In the genomic region with DNA sequence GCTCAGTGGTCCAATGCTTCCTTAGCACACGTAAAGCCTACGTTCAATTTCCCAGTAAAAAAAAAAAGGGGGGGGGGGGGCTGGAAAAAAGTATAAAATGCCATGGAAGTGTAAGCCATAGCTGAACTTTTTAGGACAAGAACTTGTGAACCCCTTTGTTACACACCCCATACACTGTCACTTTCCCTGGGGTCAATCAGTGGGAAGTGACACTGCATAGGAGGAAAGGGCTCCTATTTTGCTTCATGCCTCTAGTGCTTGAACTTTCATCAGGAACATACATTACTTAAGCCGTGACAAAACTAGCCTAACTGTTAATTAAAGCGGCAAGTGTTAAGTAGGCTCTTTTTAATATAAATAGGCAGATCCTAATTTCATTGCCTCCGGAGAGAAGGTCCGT, we compare ENCODE assay signal across 8 mouse cellular contexts. TPM values are rescaled to one million over a fixed set of nuclear protein-coding genes. Genes with fewer than 3 reads are reported as not detected.
DNase-seq lines count a peak whose midpoint lies in the region; ATAC-seq and TF ChIP-seq lines count a peak whose summit lies in the region.

No protein-coding gene starts in this region.

- no peak for DNase-seq in kidney, adult 2 months
- no peak for DNase-seq in kidney, adult 11 months
- DNase-seq in hindbrain, embryonic 14.5 days (ENCODE audit: low spot score), result peak; percentile 27
- no peak for DNase-seq in midbrain, embryonic 14.5 days
- no peak for DNase-seq in layer of hippocampus, adult 18-20 months (ENCODE audit: low spot score in 2 of 2)
- DNase-seq in right cerebral cortex, postnatal 10 days (ENCODE audit: low spot score in 2 of 2), result no peak

- H3K4me3 ChIP-seq in kidney, adult 2 months (ENCODE audit: insufficient read depth, low read depth, low read length), result peak overlapping the region; percentile 48
- H3K4me3 ChIP-seq in bone marrow macrophage, adult 2 months (ENCODE audit: insufficient read depth, low read length), result peak overlapping the region; percentile 76
- peak overlapping the region; percentile 65 for H3K4me3 ChIP-seq in hindbrain, embryonic 14.5 days (replicated peaks; ENCODE audit: low read length)
- H3K4me3 ChIP-seq in midbrain, embryonic 14.5 days (replicated peaks; ENCODE audit: low read depth, low read length), result peak overlapping the region; percentile 63

- H3K9me3 ChIP-seq in hindbrain, embryonic 14.5 days (ENCODE audit: control insufficient read depth, low read length), result no peaks in the 10 kb centered on the region
- H3K9me3 ChIP-seq in midbrain, embryonic 14.5 days (ENCODE audit: control insufficient read depth, low read length), result no peaks in the 10 kb centered on the region

- no peak for ATAC-seq in hindbrain, embryonic 14.5 days (ENCODE audit: low FRiP score)
- ATAC-seq in midbrain, embryonic 14.5 days (ENCODE audit: low FRiP score, low TSS enrichment), result no peak
- ATAC-seq in inflammation-experienced regulatory T-cells, adult 6 months, result no peak

- H3K27me3 ChIP-seq in kidney, adult 2 months (replicated peaks; ENCODE audit: control insufficient read depth, insufficient read depth, low read length), result no peaks in the 10 kb centered on the region
- no peaks in the 10 kb centered on the region for H3K27me3 ChIP-seq in hindbrain, embryonic 14.5 days (ENCODE audit: control insufficient read depth, insufficient read depth, low read length)
- no peaks in the 10 kb centered on the region for H3K27me3 ChIP-seq in midbrain, embryonic 14.5 days (ENCODE audit: control insufficient read depth, insufficient read depth, low read length)

- no peak for TF ChIP-seq POLR2A in kidney, adult 2 months (IDR thresholded peaks at IDR 0.05; ENCODE audit: low read depth, low read length)
- no peak for TF ChIP-seq POLR2A in bone marrow macrophage, adult 2 months (IDR thresholded peaks at IDR 0.05; ENCODE audit: borderline replicate concordance, low read depth, low read length)

- H3K9ac ChIP-seq in hindbrain, embryonic 14.5 days, result peak overlapping the region; percentile 71
- H3K9ac ChIP-seq in midbrain, embryonic 14.5 days (replicated peaks; ENCODE audit: low read length), result peak overlapping the region; percentile 68

- WGBS in kidney, adult 2 months, result 35% methylated on average over 6 of the region's 6 CpGs
- 28% methylated on average over 6 of the region's 6 CpGs for WGBS in hindbrain, embryonic 14.5 days
- WGBS in midbrain, embryonic 14.5 days, result 26% methylated on average over 6 of the region's 6 CpGs

- no peaks in the 10 kb centered on the region for H3K36me3 ChIP-seq in kidney, adult 2 months (ENCODE audit: control insufficient read depth, insufficient read depth, low read length)
- H3K36me3 ChIP-seq in hindbrain, embryonic 14.5 days (replicated peaks; ENCODE audit: control insufficient read depth, insufficient read depth), result no peaks in the 10 kb centered on the region
- no peaks in the 10 kb centered on the region for H3K36me3 ChIP-seq in midbrain, embryonic 14.5 days (ENCODE audit: control insufficient read depth, insufficient read depth, low read length)

- peak overlapping the region; percentile 71 for H3K4me2 ChIP-seq in hindbrain, embryonic 14.5 days (replicated peaks)
- peak overlapping the region; percentile 67 for H3K4me2 ChIP-seq in midbrain, embryonic 14.5 days (ENCODE audit: low read length)

- TF ChIP-seq CTCF in kidney, adult 2 months (conservative IDR thresholded peaks at IDR 0.05; ENCODE audit: insufficient read depth, insufficient read length, low read depth, low read length), result no peak
- no peak for TF ChIP-seq CTCF in bone marrow macrophage, adult 2 months (IDR thresholded peaks at IDR 0.05; ENCODE audit: low read depth, low read length)

- no peak overlapping the region for H3K27ac ChIP-seq in kidney, adult 2 months (ENCODE audit: insufficient read depth, low read depth, low read length)
- H3K27ac ChIP-seq in bone marrow macrophage, adult 2 months (ENCODE audit: insufficient read depth, low read depth, low read length), result peak overlapping the region; percentile 85
- H3K27ac ChIP-seq in hindbrain, embryonic 14.5 days, result no peak overlapping the region; the same call in 1 of the 2 replicates
- peak overlapping the region; percentile 72 for H3K27ac ChIP-seq in midbrain, embryonic 14.5 days (replicated peaks; ENCODE audit: low read depth, low read length)

- peaks cover 5% of the 10 kb centered on the region; the same call in 1 of the 2 replicates for H3K4me1 ChIP-seq in kidney, adult 2 months (ENCODE audit: control insufficient read depth, insufficient read depth, low read length)
- peaks cover 15% of the 10 kb centered on the region for H3K4me1 ChIP-seq in bone marrow macrophage, adult 2 months (ENCODE audit: control insufficient read depth, insufficient read depth, low read length)
- H3K4me1 ChIP-seq in hindbrain, embryonic 14.5 days (replicated peaks; ENCODE audit: control insufficient read depth, insufficient read depth, low read length), result peaks cover 11% of the 10 kb centered on the region; the same call in 1 of the 2 replicates
- no peaks in the 10 kb centered on the region for H3K4me1 ChIP-seq in midbrain, embryonic 14.5 days (ENCODE audit: control insufficient read depth, insufficient read depth, low read length)

RNA-seq across cellular contexts. Expression of gene Lpcat3, which starts 0.8 kb away (rescaled TPM):
- 215 and 231 TPM in 2 replicates for polyA plus RNA-seq in kidney, adult 2 months (2012; rRNA removed)
- polyA plus RNA-seq in bone marrow macrophage, adult 2 months (2012; ENCODE audit: insufficient read depth, insufficient read length, missing spikeins), result 57.4 and 70.0 TPM in 2 replicates
- 42.4 and 42.9 TPM in 2 replicates for polyA plus RNA-seq in hindbrain, embryonic 14.5 days (2014; fragmentation: Nextera tagmentation; extraction: Ambion mirVana)
- polyA plus RNA-seq in midbrain, embryonic 14.5 days (2014; fragmentation: Nextera tagmentation; extraction: Ambion mirVana), result 31.9 and 34.6 TPM in 2 replicates
- 10 to 100 TPM; 20.3 to 27.2 (median 24.9) TPM for polyA plus RNA-seq in inflammation-experienced regulatory T-cells, adult 6 months (2017; shearing (Covaris generic))
- total RNA-seq in layer of hippocampus, adult 18-20 months (2021), result 10 to 100 TPM; 25.2 to 29.2 TPM

RNA-seq across cellular contexts. Expression of gene C1s2, which starts 26.1 kb away (rescaled TPM):
- polyA plus RNA-seq in kidney, adult 2 months (2012; rRNA removed), result 0.18 and 0.20 TPM in 2 replicates
- polyA plus RNA-seq in bone marrow macrophage, adult 2 months (2012; ENCODE audit: insufficient read depth, insufficient read length, missing spikeins), result not detected in 2 replicates
- 0.07 TPM in 1 of 2 replicates, not detected in the other for polyA plus RNA-seq in hindbrain, embryonic 14.5 days (2014; fragmentation: Nextera tagmentation; extraction: Ambion mirVana)
- polyA plus RNA-seq in midbrain, embryonic 14.5 days (2014; fragmentation: Nextera tagmentation; extraction: Ambion mirVana), result 0.08 TPM in 2 replicates
- not detected for polyA plus RNA-seq in inflammation-experienced regulatory T-cells, adult 6 months (2017; shearing (Covaris generic))
- under 1 TPM; 0.40 to 0.41 TPM for total RNA-seq in layer of hippocampus, adult 18-20 months (2021)

RNA-seq across cellular contexts. Expression of gene Emg1, which starts 50.0 kb away (rescaled TPM):
- 50.5 and 67.4 TPM in 2 replicates for polyA plus RNA-seq in kidney, adult 2 months (2012; rRNA removed)
- 48.2 and 54.9 TPM in 2 replicates for polyA plus RNA-seq in bone marrow macrophage, adult 2 months (2012; ENCODE audit: insufficient read depth, insufficient read length, missing spikeins)
- polyA plus RNA-seq in hindbrain, embryonic 14.5 days (2014; fragmentation: Nextera tagmentation; extraction: Ambion mirVana), result 91.4 and 94.1 TPM in 2 replicates
- 111 and 120 TPM in 2 replicates for polyA plus RNA-seq in midbrain, embryonic 14.5 days (2014; fragmentation: Nextera tagmentation; extraction: Ambion mirVana)
- polyA plus RNA-seq in inflammation-experienced regulatory T-cells, adult 6 months (2017; shearing (Covaris generic)), result 100 to 1,000 TPM; 373 to 490 (median 480) TPM
- total RNA-seq in layer of hippocampus, adult 18-20 months (2021), result 10 to 100 TPM; 52.6 to 58.2 TPM

RNA-seq across cellular contexts. Expression of gene Phb2, which starts 50.1 kb away (rescaled TPM):
- 181 and 193 TPM in 2 replicates for polyA plus RNA-seq in kidney, adult 2 months (2012; rRNA removed)
- 94.1 and 97.8 TPM in 2 replicates for polyA plus RNA-seq in bone marrow macrophage, adult 2 months (2012; ENCODE audit: insufficient read depth, insufficient read length, missing spikeins)
- 241 and 242 TPM in 2 replicates for polyA plus RNA-seq in hindbrain, embryonic 14.5 days (2014; fragmentation: Nextera tagmentation; extraction: Ambion mirVana)
- polyA plus RNA-seq in midbrain, embryonic 14.5 days (2014; fragmentation: Nextera tagmentation; extraction: Ambion mirVana), result 249 and 250 TPM in 2 replicates
- polyA plus RNA-seq in inflammation-experienced regulatory T-cells, adult 6 months (2017; shearing (Covaris generic)), result 10 to 100 TPM; 60.8 to 70.7 (median 70.0) TPM
- 100 to 1,000 TPM; 115 to 123 TPM for total RNA-seq in layer of hippocampus, adult 18-20 months (2021)

Comparison
In these comparisons a context has a peak if more than half of its experiments do, and no peak if none do; other contexts are left out.
1. H3K27ac ChIP-seq: peak in bone marrow macrophage, adult 2 months (single experiment) and midbrain, embryonic 14.5 days (single experiment); none in kidney, adult 2 months (single experiment) and hindbrain, embryonic 14.5 days (single experiment).
2. Peak in every context shown above with its lines, with median percentiles within 50 percentile points of each other: H3K4me3 ChIP-seq.